Mouse (Mus musculus) C2C12 (cell line): ENCODE measurements at regions not wholly inside any gene's neighbourhood (a gene's known extent, or its start where the extent isn't known, plus 50 kb on each side); places are given as distances from the start of the nearest gene placed in this dataset.

Experiments used
- CEBPB ChIP-seq: IDR thresholded peaks from one replicate; pipeline ENCODE4 v1.6.1; 2011; ENCODE audit warnings: low read depth, mild to moderate bottlenecking, control low read depth, moderate library complexity
- CTCF ChIP-seq: IDR thresholded peaks from one replicate; pipeline ENCODE4 v1.5.1; 2011; ENCODE audit not compliant: control insufficient read depth, insufficient read depth, insufficient read length

DNA sequence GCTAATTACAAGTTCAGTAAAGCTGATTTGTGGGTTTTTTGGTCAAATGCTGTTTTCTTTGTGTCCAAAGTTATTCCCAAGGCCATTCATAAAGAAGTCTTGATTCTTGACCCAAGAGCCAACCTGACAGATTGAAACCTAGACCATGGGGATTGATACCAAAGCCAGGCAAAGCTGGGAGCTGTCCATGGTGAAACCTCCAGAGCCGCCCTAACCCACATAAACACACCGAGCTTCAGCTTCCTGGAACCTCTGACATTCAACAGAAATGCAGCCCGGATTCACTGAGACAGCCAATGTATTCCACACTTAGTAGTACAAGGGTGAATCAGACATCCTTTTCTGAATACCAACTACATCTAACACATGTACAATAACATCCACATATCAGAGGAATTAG, 386.7 kb upstream of the Zdhhc25 start:
- TF ChIP-seq CEBPB (no peak), CTCF (no peak)
